Comparison of ENCODE assay signal across 1 mouse cellular context in genomic region chr8:46395348-46395747, GRCm38 (mm10).
TF ChIP-seq lines count a peak whose summit lies in the region.

No protein-coding gene starts in this region.

TF ChIP-seq in CH12.LX, 34 proteins besides CTCF, POLR2A, EP300 and RAD21 (continued from another document):
- TF ChIP-seq SMC3 (IDR thresholded peaks at IDR 0.05; ENCODE audit: low read depth, low read length) (no peak), NELFE (IDR thresholded peaks at IDR 0.05; ENCODE audit: low read depth, low read length) (no peak), SIN3A (IDR thresholded peaks at IDR 0.05; ENCODE audit: low read length) (no peak), ZC3H11A (IDR thresholded peaks at IDR 0.05; ENCODE audit: low read depth, low read length) (no peak), MEF2A (IDR thresholded peaks at IDR 0.05; ENCODE audit: borderline replicate concordance, low read depth, low read length) (peak; percentile 29; the same call in 1 of the 2 replicates), ZKSCAN1 (IDR thresholded peaks at IDR 0.05; ENCODE audit: borderline replicate concordance, low read depth, low read length) (no peak), PAX5 (IDR thresholded peaks at IDR 0.05; ENCODE audit: low read length) (no peak), E2F4 (IDR thresholded peaks at IDR 0.05; ENCODE audit: insufficient replicate concordance, low read depth, low read length) (no peak), JUND (conservative IDR thresholded peaks at IDR 0.05; ENCODE audit: low read depth, low read length) (peak; percentile 70)
